Mouse (Mus musculus): ENCODE results near the gene Zmynd15. TPM values are rescaled to one million over a fixed set of nuclear protein-coding genes. Genes with fewer than 3 reads are reported as not detected.

Gene Zmynd15
- polyA plus RNA-seq, 1 experiment: 1.4 TPM

GRCm38 (mm10) chr11:70474872-70475534, 15.8 kb downstream of the Zmynd15 start:
- TF ChIP-seq CTCF (IDR thresholded peaks at IDR 0.05; ENCODE audit: borderline replicate concordance, extremely low read depth, insufficient read depth, insufficient read length) (no peak), POLR2A (IDR thresholded peaks at IDR 0.05; ENCODE audit: borderline replicate concordance, extremely low read depth, insufficient read depth, insufficient read length, poor library complexity, severe bottlenecking) (no peak)
- DNase-seq (ENCODE audit: low read depth): no peak

- no peak for TF ChIP-seq POLR2A (IDR thresholded peaks at IDR 0.05; ENCODE audit: borderline replicate concordance, extremely low read depth, insufficient read depth, insufficient read length, poor library complexity, severe bottlenecking)
- no peak for TF ChIP-seq CTCF (IDR thresholded peaks at IDR 0.05; ENCODE audit: borderline replicate concordance, extremely low read depth, insufficient read depth, insufficient read length)
- peak; percentile 1 for DNase-seq (ENCODE audit: low read depth)
Observed at GRCm38 (mm10) chr11:70485498-70485897, 26.3 kb downstream of the Zmynd15 start.

GRCm38 (mm10) chr11:70487816-70488215, 28.6 kb downstream of the Zmynd15 start:
- TF ChIP-seq CTCF (IDR thresholded peaks at IDR 0.05; ENCODE audit: borderline replicate concordance, extremely low read depth, insufficient read depth, insufficient read length): no peak
- no peak for TF ChIP-seq POLR2A (IDR thresholded peaks at IDR 0.05; ENCODE audit: borderline replicate concordance, extremely low read depth, insufficient read depth, insufficient read length, poor library complexity, severe bottlenecking)
- no peak for DNase-seq (ENCODE audit: low read depth)

GRCm38 (mm10) chr11:70489138-70489537, 29.9 kb downstream of the Zmynd15 start:
- DNase-seq (ENCODE audit: low read depth): no peak
- TF ChIP-seq POLR2A (IDR thresholded peaks at IDR 0.05; ENCODE audit: borderline replicate concordance, extremely low read depth, insufficient read depth, insufficient read length, poor library complexity, severe bottlenecking) (no peak), CTCF (IDR thresholded peaks at IDR 0.05; ENCODE audit: borderline replicate concordance, extremely low read depth, insufficient read depth, insufficient read length) (no peak)

- DNase-seq (ENCODE audit: low read depth): no peak
- TF ChIP-seq CTCF (IDR thresholded peaks at IDR 0.05; ENCODE audit: borderline replicate concordance, extremely low read depth, insufficient read depth, insufficient read length) (no peak), POLR2A (IDR thresholded peaks at IDR 0.05; ENCODE audit: borderline replicate concordance, extremely low read depth, insufficient read depth, insufficient read length, poor library complexity, severe bottlenecking) (no peak)
Observed at GRCm38 (mm10) chr11:70489684-70490083, 30.5 kb downstream of the Zmynd15 start.

- TF ChIP-seq CTCF (IDR thresholded peaks at IDR 0.05; ENCODE audit: borderline replicate concordance, extremely low read depth, insufficient read depth, insufficient read length) (0 out of 2 replicates have a peak, but pooled peaks have one; percentile 4), POLR2A (IDR thresholded peaks at IDR 0.05; ENCODE audit: borderline replicate concordance, extremely low read depth, insufficient read depth, insufficient read length, poor library complexity, severe bottlenecking) (no peak)
- no peak for DNase-seq (ENCODE audit: low read depth)
Observed at GRCm38 (mm10) chr11:70499566-70500475, 40.6 kb downstream of the Zmynd15 start.

- TF ChIP-seq CTCF (IDR thresholded peaks at IDR 0.05; ENCODE audit: borderline replicate concordance, extremely low read depth, insufficient read depth, insufficient read length) (no peak), POLR2A (IDR thresholded peaks at IDR 0.05; ENCODE audit: borderline replicate concordance, extremely low read depth, insufficient read depth, insufficient read length, poor library complexity, severe bottlenecking) (no peak)
- DNase-seq (ENCODE audit: low read depth): no peak
Observed at GRCm38 (mm10) chr11:70500476-70500812, 41.2 kb downstream of the Zmynd15 start.

- TF ChIP-seq POLR2A (IDR thresholded peaks at IDR 0.05; ENCODE audit: borderline replicate concordance, extremely low read depth, insufficient read depth, insufficient read length, poor library complexity, severe bottlenecking) (no peak), CTCF (IDR thresholded peaks at IDR 0.05; ENCODE audit: borderline replicate concordance, extremely low read depth, insufficient read depth, insufficient read length) (no peak)
- no peak for DNase-seq (ENCODE audit: low read depth)
Observed at GRCm38 (mm10) chr11:70502018-70502417, 42.8 kb downstream of the Zmynd15 start.

- TF ChIP-seq CTCF (IDR thresholded peaks at IDR 0.05; ENCODE audit: borderline replicate concordance, extremely low read depth, insufficient read depth, insufficient read length) (no peak), POLR2A (IDR thresholded peaks at IDR 0.05; ENCODE audit: borderline replicate concordance, extremely low read depth, insufficient read depth, insufficient read length, poor library complexity, severe bottlenecking) (no peak)
Observed at GRCm38 (mm10) chr11:70504970-70505369, 45.7 kb downstream of the Zmynd15 start, which contains the start of gene Tm4sf5. Gene Tm4sf5 (plus strand): TSS chr11:70505244.

GRCm38 (mm10) chr11:70506385-70506784, 47.2 kb downstream of the Zmynd15 start:
- DNase-seq (ENCODE audit: low read depth): peak; percentile 63
- TF ChIP-seq POLR2A (IDR thresholded peaks at IDR 0.05; ENCODE audit: borderline replicate concordance, extremely low read depth, insufficient read depth, insufficient read length, poor library complexity, severe bottlenecking): no peak
- TF ChIP-seq CTCF (IDR thresholded peaks at IDR 0.05; ENCODE audit: borderline replicate concordance, extremely low read depth, insufficient read depth, insufficient read length): peak; percentile 61; the same call in 1 of the 2 replicates

More at GRCm38 (mm10) chr11:70504970-70505369, 45.7 kb downstream of the Zmynd15 start, which contains the start of gene Tm4sf5:
- no peak for DNase-seq (ENCODE audit: low read depth)

- no peak for TF ChIP-seq CTCF (IDR thresholded peaks at IDR 0.05; ENCODE audit: borderline replicate concordance, extremely low read depth, insufficient read depth, insufficient read length)
- no peak for TF ChIP-seq POLR2A (IDR thresholded peaks at IDR 0.05; ENCODE audit: borderline replicate concordance, extremely low read depth, insufficient read depth, insufficient read length, poor library complexity, severe bottlenecking)
- no peak for DNase-seq (ENCODE audit: low read depth)
Observed at GRCm38 (mm10) chr11:70506962-70507515, 47.8 kb downstream of the Zmynd15 start.

Measured in brain, embryonic 14.5 days (tissue).